Mouse (Mus musculus) CH12F3 (cell line): Measurements from ENCODE around the gene Slc36a2.

Experiments
- in situ Hi-C: fragments of 300-500 bp; cut with MboI; formaldehyde crosslinking; loops from 2 replicates; pipeline ENCODE4 v1.14.3; 2020; ENCODE audit warnings: low sequenced_read_pairs

Slc36a2 gene

DNA sequence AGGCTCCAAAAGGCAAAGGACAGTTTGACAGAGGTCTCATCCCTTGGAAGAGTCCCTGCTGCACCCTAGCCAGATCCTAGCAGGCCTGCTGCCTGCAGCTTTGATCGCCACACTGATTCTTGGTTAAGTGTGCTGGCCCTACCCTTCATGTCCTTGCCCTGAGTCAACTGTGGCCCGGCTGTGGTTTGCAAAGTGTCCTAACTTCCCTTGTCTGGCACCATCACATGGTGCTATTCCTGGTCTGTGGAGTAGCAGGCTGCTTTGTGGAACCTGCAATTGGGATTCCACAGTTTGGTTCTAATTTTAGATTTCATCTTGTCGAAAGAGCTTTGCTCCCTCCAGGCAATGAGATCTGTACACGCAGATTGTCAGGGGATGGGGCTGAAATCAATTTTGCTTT lies 2.4 kb upstream of the Slc36a2 start:
- in situ Hi-C loops = no loop called here

DNA sequence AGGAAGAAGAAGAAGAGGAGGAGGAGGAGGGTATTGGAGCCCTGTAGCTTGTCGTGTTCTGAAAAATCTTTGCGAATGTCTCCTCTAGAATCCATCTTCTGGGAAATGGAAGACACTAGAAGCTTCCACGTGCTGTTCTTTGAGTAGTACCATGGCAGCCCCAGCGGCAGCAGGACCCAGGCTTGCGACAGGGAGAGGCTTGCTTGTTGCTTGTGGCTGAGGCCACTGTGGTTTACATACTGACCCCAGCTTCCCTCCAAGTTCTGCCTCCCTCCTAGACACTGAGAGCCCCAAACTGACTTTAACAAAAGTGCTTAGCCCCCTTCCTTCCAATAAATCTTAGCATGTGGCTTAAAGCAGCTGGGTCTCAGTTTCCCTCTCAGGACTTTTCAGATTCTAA lies 631 bp downstream of the Slc36a2 start:
- in situ Hi-C loops = no loop called here

DNA sequence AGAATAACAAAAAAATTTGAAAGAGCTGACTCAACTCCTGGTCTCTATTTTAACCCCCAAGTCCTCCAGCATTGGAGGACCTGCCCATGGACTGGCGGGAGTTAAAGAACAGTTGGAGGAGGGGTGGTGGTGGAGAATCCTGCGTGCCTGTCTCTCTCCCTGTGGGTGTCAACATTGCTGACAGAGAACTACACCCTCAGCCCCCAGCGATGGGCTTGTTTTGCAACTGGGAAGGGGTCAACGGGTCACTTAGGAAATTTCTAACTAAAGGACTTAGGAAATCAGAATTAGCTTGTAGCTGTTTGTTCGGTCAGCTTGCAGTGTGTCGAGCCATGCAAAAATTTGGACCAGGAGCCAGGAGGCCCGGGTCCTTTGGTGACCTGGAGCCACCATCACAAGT lies 1.8 kb downstream of the Slc36a2 start:
- in situ Hi-C loops = no loop called here

DNA sequence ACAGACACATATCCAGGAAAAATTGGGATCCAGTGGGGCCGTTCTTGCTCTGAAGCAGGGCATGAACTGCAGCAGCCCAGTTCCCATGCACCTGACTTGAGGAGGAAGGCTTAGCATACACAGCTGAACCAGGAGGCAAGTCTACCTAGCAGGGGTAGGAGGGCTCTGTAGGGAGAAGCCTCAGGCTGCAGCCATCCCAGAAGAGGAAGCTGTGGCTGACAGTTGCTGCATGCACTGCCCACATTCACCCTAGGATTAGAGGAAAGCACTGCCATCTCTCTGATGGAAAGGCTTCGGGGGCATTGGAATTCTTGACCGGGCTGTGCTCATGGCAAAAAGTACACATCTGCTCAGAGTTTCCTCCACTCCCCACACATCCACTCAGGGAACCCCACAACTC lies 5.0 kb downstream of the Slc36a2 start:
- in situ Hi-C loops = loop anchor here (10.0 kb wide), 1 partner anchor 205 kb away; no protein-coding TSS in a partner anchor

DNA sequence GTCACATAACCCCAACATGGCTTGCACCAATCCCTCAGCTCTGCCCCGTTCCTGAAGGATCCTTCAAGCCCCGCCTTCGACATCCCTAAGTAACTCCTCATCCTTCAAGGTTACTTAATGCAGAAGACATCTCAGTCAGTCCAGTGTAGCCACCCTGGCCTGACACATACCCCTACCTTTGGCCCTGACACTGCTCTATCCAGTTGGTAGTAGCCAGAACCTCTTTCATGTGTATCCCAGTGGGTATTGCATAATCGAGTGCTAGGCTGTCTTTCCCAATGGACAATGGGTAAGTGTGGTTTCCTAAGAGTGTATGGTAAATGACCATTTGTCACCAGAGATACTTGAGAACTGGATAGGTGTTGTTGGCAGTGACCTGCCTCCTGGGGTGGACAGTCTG lies 6.0 kb downstream of the Slc36a2 start:
- in situ Hi-C loops = loop anchor here (10.0 kb wide), 1 partner anchor 206 kb away; no protein-coding TSS in a partner anchor

DNA sequence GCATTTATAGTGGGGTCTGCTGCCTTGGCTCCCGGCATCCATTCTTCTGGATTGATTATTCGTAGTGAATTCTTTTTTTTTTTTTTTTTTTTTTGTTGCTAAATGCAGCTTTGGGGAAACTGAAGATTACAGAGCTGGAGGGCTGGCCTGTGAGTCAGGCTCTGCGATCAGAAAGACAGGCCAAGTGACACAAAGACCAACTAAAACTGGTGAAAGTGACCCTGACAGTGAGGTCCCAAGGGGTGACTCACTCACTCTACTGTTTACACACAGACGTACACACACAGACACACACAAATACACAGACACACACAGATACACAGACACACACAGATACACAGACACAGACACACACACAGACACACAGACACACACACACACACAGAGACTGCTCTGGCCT lies 14.4 kb downstream of the Slc36a2 start:
- in situ Hi-C loops = loop anchor here (10.0 kb wide), 1 partner anchor 214 kb away; no protein-coding TSS in a partner anchor

DNA sequence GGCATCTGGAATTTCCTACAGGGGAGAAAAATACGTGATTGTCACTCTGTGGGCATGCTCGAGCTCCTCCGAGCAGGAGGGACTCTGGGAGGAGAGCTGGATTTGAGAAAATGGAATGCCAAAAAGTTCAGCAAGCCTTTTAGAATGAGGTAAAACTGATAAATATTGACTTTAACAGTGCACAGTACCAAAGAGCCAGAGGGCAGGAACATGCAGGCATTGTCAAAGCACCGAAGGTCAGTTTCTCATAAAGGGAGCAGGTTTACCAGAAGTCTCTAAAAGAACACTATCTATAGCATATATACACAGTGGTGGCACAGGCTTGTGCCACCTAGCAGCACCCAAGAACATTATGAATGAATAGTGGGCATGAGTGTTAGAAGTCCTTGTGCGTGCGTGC lies 16.0 kb downstream of the Slc36a2 start:
- in situ Hi-C loops = no loop called here

DNA sequence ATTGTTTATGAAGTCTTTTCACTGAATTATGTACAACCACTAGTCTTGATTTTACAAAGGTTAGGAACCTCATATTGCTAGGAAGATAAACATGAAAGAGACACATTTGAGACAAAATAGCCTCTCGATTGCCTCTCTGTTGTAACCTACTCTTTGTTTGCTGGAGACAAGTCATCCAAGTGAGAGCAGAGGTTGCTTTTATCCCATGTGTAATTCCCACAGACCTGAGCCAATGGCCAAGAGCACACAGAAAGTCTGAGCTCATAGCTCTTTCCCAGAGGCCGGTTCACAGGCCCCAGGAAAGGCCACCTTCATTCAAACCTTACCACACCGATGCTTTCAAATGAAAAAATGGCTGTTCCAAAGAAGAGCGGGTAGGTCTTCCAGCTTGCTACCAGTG lies 16.4 kb downstream of the Slc36a2 start:
- in situ Hi-C loops = no loop called here

DNA sequence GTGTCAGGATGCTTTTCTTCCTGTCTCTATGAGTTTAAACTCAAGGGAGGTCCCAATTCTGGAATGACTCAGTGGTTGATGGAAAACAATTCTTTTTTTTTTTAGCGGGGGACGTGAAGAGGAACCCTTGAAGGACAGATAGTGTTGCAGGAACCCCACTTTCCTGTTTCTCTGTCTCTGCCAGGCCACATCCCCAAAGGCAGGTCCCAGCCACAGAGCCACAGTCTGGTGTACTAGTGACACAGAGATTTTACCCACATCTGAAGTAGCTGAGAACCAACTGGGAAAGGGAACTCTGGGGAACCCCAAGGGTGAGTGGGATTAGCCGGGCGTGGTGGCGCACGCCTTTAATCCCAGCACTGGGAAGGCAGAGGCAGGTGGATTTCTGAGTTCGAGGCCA lies 19.1 kb downstream of the Slc36a2 start:
- in situ Hi-C loops = no loop called here

DNA sequence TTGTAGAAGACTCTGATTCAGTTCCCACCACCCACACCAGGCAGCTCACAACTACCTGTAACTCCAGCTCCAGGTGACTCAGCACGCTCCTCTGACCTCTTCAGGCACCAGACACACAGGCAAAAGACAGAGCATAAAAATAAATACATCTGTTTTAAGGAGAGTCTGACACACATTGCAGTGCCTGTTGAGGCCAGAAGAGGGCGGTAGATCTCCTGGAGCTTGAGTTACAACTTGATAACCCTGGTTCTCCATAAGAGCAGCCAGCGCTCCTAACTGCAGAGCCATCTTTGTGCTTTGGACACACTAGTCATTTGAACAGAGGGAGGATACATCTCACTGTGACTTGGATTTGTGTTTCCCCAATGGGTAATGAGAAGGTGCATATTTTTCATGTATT lies 20.2 kb downstream of the Slc36a2 start:
- in situ Hi-C loops = no loop called here

DNA sequence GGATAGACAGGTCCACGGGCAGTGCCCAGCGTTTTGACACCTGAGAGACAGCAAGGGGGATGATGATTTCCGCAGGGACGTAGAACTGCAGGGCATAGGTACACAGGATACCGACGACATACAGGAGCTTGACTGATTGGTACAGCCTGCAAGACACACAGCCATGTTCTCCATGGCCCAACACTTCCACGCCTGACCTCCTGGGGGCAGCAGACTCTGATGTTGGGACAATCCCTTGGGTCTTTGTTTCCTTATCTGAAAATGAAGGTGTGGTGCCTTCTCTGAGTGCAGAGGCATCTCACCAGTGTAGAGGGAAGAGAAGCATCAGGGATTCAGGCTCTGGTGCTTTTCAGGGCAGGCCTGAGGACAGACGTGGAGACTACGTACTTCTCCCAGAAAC lies 22.2 kb downstream of the Slc36a2 start:
- in situ Hi-C loops = no loop called here

DNA sequence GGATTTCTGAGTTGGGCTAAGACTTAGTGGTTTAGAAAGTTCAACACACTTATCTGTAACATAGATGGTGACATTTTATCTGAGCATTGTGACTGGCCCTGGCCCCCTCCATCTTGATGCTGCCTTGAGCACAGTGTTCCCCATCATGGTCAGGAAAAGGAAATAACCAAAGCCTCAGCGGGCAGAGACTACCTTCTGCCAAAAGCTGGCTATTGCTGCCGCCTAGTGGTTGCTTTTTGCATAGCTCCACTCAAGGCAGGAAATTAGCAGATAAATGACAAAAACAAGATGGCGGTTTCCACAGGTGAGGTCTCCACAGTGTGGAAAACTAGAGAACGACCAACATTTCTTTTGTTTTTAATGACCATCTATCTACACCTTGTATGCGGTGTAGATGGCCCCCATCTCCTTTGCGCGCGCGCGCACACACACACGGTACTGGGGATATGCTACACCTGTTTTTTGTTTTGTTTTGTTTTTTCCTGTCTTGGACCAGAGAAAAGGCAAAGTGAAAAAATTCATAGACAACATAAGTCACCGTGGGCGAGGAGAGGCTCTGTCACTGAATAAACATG lies 26.0 kb downstream of the Slc36a2 start:
- in situ Hi-C loops = loop anchor here (10.0 kb wide), 2 partner anchors 114 to 164 kb away; no protein-coding TSS in a partner anchor

DNA sequence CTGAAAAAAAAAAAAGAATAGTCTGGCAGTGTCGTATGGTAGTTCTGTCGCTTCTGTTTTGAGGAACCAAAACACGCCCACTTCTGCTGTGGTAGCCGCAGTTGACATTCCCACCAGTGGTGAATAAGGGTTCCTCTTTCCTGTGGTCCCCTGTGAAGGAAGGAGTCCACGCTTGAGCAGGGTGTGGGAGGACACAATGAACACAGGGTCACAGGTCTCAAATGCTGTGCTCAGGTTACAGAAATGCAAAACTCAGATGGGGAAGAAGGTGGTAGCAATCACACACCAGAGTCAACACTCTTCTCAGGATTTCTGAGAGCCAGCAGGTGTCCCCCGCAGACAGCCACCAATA lies 29.8 kb downstream of the Slc36a2 start:
- in situ Hi-C loops = loop anchor here (10.0 kb wide), 2 partner anchors 110 to 160 kb away; no protein-coding TSS in a partner anchor

DNA sequence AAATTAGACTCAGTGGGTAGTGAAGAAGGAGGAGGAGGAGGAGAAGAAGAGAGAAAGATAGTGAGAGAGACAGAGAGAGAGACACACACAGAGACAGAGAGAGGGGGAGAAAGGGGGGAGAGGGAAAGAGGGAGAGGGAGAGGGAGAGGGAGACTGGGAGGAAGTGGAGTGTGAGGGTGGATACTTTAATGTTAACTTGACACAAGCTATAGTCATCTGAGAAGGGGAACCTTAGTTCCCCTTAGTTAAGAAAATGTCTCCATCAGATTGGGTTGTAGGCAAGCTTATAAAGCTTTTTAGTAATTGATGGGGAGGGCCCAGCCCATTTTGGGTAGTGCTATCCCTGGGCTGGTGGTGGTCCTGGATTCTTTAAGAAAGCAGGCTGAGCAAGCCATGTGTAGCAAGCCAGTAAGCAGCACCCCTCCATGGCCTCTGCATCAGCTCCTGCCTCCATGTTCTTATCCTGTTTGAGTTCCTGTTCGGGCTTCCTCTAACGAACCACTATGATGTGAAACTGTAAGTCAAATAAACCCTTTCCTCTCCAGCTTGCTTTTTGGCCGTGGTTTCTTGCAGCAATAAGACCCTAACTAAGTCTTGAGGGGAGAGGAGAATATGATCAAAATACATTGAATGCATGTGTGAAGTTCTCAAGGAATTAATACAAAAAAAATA lies 30.3 kb downstream of the Slc36a2 start:
- in situ Hi-C loops = loop anchor here (10.0 kb wide), 2 partner anchors 110 to 160 kb away; no protein-coding TSS in a partner anchor

DNA sequence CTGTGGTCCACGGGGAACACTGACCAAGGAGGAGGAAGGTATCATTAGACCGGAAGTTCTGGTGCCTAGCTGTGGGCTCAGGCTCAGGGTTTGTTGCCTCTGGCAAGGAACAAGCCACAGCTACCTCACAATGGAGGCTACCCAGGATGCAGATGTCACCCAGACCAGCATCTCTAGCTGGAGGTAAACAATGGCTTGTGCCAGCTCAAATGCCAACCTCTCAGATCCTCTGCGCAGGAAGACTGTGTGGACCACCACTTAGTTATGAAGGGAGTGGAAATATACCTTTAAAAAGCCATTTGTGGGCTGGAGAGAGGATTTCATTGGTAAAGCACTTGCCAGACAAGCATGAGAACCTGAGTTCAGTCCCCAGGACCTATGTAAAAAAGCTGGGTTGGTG lies 33.3 kb downstream of the Slc36a2 start, which contains the start of gene Slc36a3:
TSS of gene Slc36a3 (minus strand) at position 101 of the 400 bp plus-strand sequence.
- in situ Hi-C loops = loop anchor here (10.0 kb wide), 2 partner anchors 107 to 157 kb away; no protein-coding TSS in a partner anchor

DNA sequence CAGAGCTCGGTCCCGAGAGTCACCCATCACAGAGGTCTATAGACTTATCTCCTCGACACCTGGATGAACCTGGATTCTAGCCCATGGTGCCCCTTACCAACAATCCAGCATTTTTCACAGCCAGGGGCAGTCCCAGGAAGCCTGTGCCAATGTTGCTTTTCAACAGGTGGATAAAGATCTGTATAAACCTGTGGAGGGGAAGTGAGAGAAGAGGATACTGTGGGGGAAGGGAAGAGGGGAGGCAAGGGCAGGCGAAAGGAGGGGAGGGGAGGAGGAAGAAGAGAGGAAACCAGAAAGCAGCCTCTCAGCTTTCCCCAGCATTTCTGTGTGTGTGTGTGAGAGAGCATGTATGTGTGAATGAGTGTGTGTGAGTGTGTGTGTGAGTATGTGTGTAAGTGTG lies 36.4 kb downstream of the Slc36a2 start:
- in situ Hi-C loops = no loop called here

DNA sequence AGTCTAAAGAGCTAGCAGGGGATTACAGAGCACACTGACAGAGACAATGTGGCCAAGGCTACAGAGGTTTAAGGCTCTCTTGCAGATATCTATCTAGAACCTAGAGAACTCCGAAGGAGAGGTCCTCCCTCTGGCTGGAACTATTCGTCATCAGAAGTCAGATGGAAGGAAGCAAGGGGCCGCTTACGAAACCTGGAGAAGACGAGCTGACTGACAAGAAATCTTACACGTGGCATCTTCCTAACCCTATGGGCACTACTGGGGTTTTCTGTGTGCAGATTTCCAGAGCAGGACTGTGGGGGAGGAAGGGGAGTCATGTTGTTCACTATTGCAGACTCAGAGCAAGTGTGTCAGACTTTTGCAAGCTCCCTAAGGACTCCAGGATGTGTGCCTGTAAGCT lies 37.5 kb downstream of the Slc36a2 start:
- in situ Hi-C loops = no loop called here

DNA sequence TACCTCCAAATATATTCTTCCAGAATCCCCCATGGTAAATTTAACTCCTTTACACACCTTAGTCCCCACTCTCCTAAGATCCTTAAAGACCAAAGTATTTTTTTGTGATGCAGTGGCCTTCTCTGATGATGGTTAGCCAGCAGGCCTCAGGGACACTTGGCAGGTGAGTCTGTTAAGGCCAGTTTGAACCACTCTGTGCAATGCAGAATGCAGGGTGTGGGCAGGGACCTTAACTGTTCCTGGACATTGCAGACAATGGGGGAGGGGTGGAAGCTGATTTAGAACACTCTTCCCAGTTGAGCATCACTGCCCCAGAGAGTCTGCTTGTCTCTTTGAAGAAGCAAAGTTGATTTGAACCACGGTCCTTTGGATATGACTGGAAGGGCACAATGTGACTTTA lies 38.0 kb downstream of the Slc36a2 start:
- in situ Hi-C loops = no loop called here

DNA sequence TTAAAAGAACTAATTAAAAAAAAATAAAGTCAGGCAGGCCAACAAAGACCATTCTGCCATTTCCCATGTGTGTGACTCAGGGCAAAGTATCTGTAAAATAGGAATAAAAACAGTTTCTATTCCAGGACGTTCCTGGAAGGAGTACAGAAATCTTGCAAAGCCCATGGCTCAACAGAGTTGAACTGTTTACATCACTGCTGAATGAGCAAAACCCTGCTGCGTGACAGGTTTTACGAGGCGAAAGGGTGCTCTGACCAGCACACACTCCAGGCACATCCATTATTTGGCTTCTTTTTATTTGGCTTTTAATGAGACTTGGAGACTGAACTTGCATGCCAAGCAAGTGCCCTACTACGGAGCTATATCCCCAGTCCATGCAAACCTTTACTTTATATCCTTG lies 40.9 kb downstream of the Slc36a2 start:
- in situ Hi-C loops = no loop called here

DNA sequence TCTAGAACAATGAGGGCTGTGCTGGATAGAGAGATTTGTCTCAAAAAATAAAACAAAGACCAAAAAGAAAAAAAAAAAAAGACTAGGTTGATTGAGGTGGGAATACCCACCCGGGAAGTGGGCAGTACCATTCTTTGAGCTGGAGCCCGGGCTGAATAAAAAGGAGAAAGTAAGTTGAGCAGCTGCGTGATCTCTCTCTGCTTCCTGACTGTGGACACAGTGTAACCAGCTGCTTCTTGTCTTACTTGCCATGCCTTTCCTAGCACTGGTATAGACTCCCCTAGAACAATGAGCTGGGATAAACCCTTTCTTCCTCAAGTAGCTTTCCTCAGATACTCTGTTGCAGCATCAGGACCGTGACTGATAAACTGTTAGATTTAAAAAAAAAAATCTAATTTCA lies 43.4 kb downstream of the Slc36a2 start:
- in situ Hi-C loops = no loop called here

DNA sequence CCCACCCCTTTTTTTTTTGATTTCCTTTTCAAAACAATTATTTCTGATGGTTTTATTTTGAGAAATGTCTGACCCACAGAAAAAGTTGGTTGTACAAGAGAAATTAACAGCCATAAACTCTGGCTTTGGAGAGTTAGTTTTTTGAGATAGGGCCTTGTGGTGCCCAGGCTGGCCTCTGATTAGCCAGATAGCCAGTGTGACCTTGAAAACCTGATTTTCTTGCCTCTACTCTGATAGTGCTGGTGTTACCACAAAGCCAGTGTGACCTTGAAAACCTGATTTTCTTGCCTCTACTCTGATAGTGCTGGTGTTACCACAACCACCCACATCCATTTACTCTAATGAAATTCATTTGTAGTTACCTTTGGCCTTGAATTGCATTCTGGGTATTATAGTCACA lies 47.2 kb downstream of the Slc36a2 start:
- in situ Hi-C loops = no loop called here

DNA sequence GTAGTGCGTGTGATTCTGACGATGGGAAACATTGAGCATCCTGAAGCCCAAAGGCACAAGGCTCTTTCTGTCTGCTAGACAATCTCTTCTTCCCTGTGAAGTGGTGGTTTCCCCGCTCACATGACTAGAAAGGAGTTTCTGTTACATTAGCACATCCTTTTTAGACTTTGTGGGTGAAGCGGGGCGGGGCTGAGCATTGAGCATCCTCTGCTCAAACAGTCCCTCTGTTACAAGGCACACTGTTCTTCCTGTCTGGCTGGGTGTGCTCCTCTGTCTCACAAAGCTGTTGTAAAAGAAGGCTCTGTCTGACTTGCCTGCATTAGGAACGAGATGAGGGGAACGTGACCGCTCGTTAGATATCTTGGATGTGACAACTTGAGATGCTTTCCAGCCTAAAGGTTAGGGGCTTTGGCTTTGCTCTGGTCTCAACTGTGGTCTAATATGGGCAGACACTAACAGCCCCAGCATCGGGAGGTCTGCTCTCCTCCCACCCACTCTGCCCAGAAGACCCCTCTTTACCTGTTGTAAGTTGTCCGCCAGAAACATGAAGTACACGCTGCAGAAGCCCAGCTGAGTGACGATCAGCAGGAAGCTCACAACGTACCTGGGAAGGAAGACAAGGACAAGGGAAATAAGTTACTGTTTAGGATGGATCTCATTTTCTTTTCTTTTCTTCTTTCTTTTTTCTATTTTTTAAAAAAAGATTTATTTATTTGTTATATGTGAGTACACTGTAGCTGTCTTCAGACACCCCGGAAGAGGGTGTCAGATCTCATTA lies 47.9 kb downstream of the Slc36a2 start:
- in situ Hi-C loops = no loop called here
